Mouse (Mus musculus) olfactory bulb, adult 2 months (tissue): Measurements from ENCODE around the gene Bpifa6. TPM values are rescaled to one million over a fixed set of nuclear protein-coding genes. Genes with fewer than 3 reads are reported as not detected.
A peak's percentile ranks its signal among the peaks of the same experiment; 100 is the strongest.

ENCODE experiments used
- H3K27ac ChIP-seq: fragments of 200-500 bp; 2 replicates; pipeline ENCODE4 v1.5.1; 2012; ENCODE audit warnings: low read depth, low read length; ENCODE audit not compliant: insufficient read depth
- H3K4me1 ChIP-seq: fragments of 200-500 bp; 2 replicates; pipeline ENCODE4 v1.6.1; 2012; ENCODE audit warnings: low read length; ENCODE audit not compliant: control insufficient read depth, insufficient read depth
- H3K4me3 ChIP-seq: fragments of 200-500 bp; 2 replicates; pipeline ENCODE4 v1.5.1; 2012; ENCODE audit warnings: mild to moderate bottlenecking, low read depth, low read length, moderate library complexity; ENCODE audit not compliant: insufficient read depth
- CTCF ChIP-seq: fragments of 200-500 bp; IDR thresholded peaks from 2 replicates; pipeline ENCODE4 v1.5.1; 2012; ENCODE audit warnings: low read depth, mild to moderate bottlenecking, low read length, moderate library complexity; ENCODE audit not compliant: insufficient read depth
- POLR2A ChIP-seq: fragments of 200-500 bp; IDR thresholded peaks from 2 replicates; pipeline ENCODE4 v1.6.1; 2012; ENCODE audit warnings: mild to moderate bottlenecking, low read depth, low read length, moderate library complexity; ENCODE audit not compliant: insufficient read depth
- WGBS: fragments of 180-500 bp; shearing (Covaris S2); methylation state at CpG from one replicate; pipeline ENCODE4 v1.1.7; 2018; 5-methylcytosine and 5-hydroxymethylcytosine counted together
- polyA plus RNA-seq: library from polyadenylated mRNA; stranded (reverse); fragments of >200 nt; gene quantifications from 2 replicates; pipeline ENCODE4 v1.2.4, GENCODE M21; 2012; ENCODE audit warnings: low replicate concordance; ENCODE audit not compliant: missing spikeins, insufficient read depth, insufficient read length

The Bpifa6 gene
- polyA plus RNA-seq, 1 experiment = not detected

GRCm38 (mm10) chr2:153953836-153954235 is 20.9 kb upstream of the Bpifa6 start:
- Histone ChIP-seq H3K4me3 (no peak overlapping the region), H3K27ac (no peak overlapping the region), H3K4me1 (no peaks in the 10 kb centered on the region)
- WGBS = 9% methylated on average over 6 of the region's 6 CpGs
- no peak for TF ChIP-seq CTCF
- no peak for TF ChIP-seq POLR2A

- Histone ChIP-seq H3K27ac (no peak overlapping the region), H3K4me3 (no peak overlapping the region), H3K4me1 (0 out of 2 replicates have a peak, but pooled peaks cover 4% of the 10 kb centered on the region)
- 78% methylated on average over 4 of the region's 4 CpGs for WGBS
- TF ChIP-seq CTCF (no peak), POLR2A (no peak)
Measured at GRCm38 (mm10) chr2:153962821-153963331, 11.9 kb upstream of the Bpifa6 start.

- TF ChIP-seq CTCF = no peak
- no peak for TF ChIP-seq POLR2A
- Histone ChIP-seq H3K27ac (no peak overlapping the region), H3K4me3 (no peak overlapping the region), H3K4me1 (0 out of 2 replicates have a peak, but pooled peaks cover 4% of the 10 kb centered on the region)
- 96% methylated on average over 1 of the region's 1 CpGs for WGBS
Measured at GRCm38 (mm10) chr2:153963334-153963733, 11.4 kb upstream of the Bpifa6 start.

- WGBS = 36% methylated on average over 5 of the region's 5 CpGs
- H3K4me3 ChIP-seq = no peak overlapping the region
- H3K27ac ChIP-seq = no peak overlapping the region
- TF ChIP-seq POLR2A = no peak
- no peak for TF ChIP-seq CTCF
- H3K4me1 ChIP-seq = no peaks in the 10 kb centered on the region
Measured at GRCm38 (mm10) chr2:153970221-153970620, 4.5 kb upstream of the Bpifa6 start.

GRCm38 (mm10) chr2:153995770-153996169 is 21.0 kb downstream of the Bpifa6 start:
- Histone ChIP-seq H3K27ac (no peak overlapping the region), H3K4me3 (no peak overlapping the region), H3K4me1 (no peaks in the 10 kb centered on the region)
- TF ChIP-seq CTCF (peak; percentile 47; the same call in 1 of the 2 replicates), POLR2A (no peak)
- WGBS = 5% methylated on average over 7 of the region's 7 CpGs

GRCm38 (mm10) chr2:154000501-154000900 is 25.8 kb downstream of the Bpifa6 start:
- 83% methylated on average over 3 of the region's 3 CpGs for WGBS
- Histone ChIP-seq H3K27ac (no peak overlapping the region), H3K4me1 (no peaks in the 10 kb centered on the region), H3K4me3 (no peak overlapping the region)
- no peak for TF ChIP-seq POLR2A
- no peak for TF ChIP-seq CTCF

GRCm38 (mm10) chr2:154001056-154001455 is 26.3 kb downstream of the Bpifa6 start:
- Histone ChIP-seq H3K4me1 (no peaks in the 10 kb centered on the region), H3K4me3 (no peak overlapping the region), H3K27ac (no peak overlapping the region)
- TF ChIP-seq CTCF = no peak
- no peak for TF ChIP-seq POLR2A

- Histone ChIP-seq H3K4me3 (no peak overlapping the region), H3K27ac (no peak overlapping the region), H3K4me1 (no peaks in the 10 kb centered on the region)
- TF ChIP-seq POLR2A (no peak), CTCF (no peak)
- 45% methylated on average over 1 of the region's 1 CpGs for WGBS
Measured at GRCm38 (mm10) chr2:154004456-154004855, 29.7 kb downstream of the Bpifa6 start.

- 92% methylated on average over 1 of the region's 1 CpGs for WGBS
- Histone ChIP-seq H3K4me1 (no peaks in the 10 kb centered on the region), H3K27ac (no peak overlapping the region), H3K4me3 (no peak overlapping the region)
- TF ChIP-seq CTCF = no peak
- TF ChIP-seq POLR2A = no peak
Measured at GRCm38 (mm10) chr2:154005094-154005493, 30.3 kb downstream of the Bpifa6 start.

GRCm38 (mm10) chr2:154005734-154006133 is 31.0 kb downstream of the Bpifa6 start:
- 86% methylated on average over 4 of the region's 4 CpGs for whole genome bisulfite sequencing
- TF ChIP-seq POLR2A = no peak
- no peak for TF ChIP-seq CTCF
- H3K4me3 ChIP-seq = no peak overlapping the region
- H3K4me1 ChIP-seq = no peaks in the 10 kb centered on the region
- H3K27ac ChIP-seq = no peak overlapping the region

- H3K27ac ChIP-seq = no peak overlapping the region
- WGBS = 91% methylated on average over 2 of the region's 2 CpGs
- H3K4me1 ChIP-seq = no peaks in the 10 kb centered on the region
- TF ChIP-seq POLR2A (no peak), CTCF (no peak)
- H3K4me3 ChIP-seq = no peak overlapping the region
Measured at GRCm38 (mm10) chr2:154006331-154006730, 31.6 kb downstream of the Bpifa6 start.
